Mouse (Mus musculus) right cerebral cortex, adult 2 months (tissue): ENCODE results near the gene Atf4.

Source experiments
- DNase-seq, 2 experiments: peaks; one replicate each; pipeline ENCODE4 v3.0.0; 2021 to 2022; ENCODE audit warnings: low spot score in 2 of 2

Gene Atf4

GRCm38 (mm10) chr15:80249672-80250071 is 5.3 kb upstream of the Atf4 start:
- DNase-seq: no peak

DNA sequence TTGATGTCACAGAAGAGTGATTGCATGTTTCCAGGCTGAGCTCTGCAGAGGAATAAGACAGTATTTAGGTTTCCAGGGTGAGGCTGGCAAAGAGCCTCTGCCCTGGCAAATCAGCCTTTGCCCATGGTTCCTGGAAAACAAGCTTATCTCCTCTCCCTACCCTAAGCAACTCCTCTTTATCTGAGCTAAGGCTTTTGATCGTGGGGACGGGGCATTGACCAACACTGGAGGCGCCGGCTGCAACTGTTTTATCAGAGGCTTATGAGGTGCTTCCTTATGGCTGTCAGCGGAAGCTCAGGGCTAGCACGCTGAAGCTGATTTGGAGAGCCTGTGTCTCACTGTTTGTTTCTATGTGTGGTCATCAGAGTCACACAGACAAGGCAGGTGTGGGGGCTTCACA is 4.4 kb upstream of the Atf4 start:
- DNase-seq: no peak

- DNase-seq: no peak
Measured at GRCm38 (mm10) chr15:80253530-80253929, 1.5 kb upstream of the Atf4 start.

DNA sequence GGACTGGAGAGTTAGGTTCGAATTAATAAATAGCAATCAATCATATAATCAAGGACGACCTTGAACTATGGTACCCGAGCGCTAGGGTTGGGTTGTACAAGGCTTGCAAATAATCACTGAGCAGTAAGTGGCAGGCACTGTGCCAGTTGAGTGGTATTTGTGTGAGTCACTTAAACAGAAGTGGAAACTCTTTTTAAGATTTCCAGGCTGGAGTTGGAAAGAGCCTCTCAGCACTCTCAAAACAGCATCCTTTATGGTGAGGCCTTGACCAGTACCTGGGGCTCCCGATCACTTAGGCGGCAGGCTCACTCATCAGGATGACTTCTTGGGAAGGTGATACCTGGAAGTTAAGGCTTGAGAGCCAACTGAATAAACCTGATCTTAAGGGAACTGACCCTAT is 777 bp upstream of the Atf4 start:
- peak in 1 of 2 experiments; percentile 47 for DNase-seq

DNA sequence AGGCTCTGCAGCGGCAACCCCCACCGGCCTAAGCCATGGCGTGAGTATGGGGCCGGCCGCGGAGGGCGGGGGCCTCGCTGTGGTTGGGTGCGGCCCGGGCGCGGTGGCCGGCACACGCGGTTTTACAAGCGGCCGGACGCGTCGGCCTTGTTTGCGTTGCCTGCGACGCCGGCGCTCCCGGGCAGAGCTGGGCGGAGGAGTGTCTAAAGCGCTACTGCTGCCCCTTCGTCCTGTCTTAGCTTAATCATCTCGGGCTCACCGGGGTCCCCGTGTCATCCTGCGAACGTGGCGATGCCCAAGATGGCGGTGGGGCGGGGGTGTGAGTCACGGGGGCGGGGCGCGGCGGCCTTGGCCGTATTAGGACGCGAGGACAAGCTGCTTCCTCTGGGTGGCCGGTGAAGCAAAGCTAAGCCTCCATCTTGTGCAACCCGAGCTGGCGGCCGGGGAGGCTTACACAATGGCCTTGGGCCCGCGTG is 700 bp downstream of the Atf4 start:
- peak in 1 of 2 experiments; percentile 63 for DNase-seq

GRCm38 (mm10) chr15:80256242-80256641 is 1.3 kb downstream of the Atf4 start:
- no peak for DNase-seq

DNA sequence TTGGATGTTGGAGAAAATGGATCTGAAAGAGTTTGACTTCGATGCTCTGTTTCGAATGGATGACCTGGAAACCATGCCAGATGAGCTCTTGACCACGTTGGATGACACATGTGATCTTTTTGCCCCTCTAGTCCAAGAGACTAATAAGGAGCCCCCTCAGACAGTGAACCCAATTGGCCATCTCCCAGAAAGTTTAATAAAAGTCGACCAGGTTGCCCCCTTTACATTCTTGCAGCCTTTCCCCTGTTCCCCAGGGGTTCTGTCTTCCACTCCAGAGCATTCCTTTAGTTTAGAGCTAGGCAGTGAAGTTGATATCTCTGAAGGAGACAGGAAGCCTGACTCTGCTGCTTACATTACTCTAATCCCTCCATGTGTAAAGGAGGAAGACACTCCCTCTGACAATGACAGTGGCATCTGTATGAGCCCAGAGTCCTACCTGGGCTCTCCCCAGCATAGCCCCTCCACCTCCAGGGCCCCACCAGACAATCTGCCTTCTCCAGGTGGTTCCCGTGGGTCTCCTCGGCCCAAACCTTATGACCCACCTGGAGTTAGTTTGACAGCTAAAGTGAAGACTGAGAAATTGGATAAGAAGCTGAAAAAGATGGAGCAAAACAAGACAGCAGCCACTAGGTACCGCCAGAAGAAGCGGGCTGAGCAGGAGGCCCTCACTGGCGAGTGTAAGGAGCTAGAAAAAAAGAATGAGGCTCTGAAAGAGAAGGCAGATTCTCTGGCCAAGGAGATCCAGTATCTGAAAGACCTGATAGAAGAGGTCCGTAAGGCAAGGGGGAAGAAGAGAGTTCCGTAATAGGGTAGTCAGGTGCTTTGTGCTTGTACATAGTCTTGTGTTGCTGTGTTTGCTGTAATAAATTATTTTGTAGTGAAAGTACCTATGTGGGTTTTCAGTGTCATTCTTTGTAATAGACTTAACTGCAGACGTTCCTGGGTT is 1.9 kb downstream of the Atf4 start:
- DNase-seq: no peak

GRCm38 (mm10) chr15:80257602-80258239 is 2.7 kb downstream of the Atf4 start:
- no peak for DNase-seq

DNA sequence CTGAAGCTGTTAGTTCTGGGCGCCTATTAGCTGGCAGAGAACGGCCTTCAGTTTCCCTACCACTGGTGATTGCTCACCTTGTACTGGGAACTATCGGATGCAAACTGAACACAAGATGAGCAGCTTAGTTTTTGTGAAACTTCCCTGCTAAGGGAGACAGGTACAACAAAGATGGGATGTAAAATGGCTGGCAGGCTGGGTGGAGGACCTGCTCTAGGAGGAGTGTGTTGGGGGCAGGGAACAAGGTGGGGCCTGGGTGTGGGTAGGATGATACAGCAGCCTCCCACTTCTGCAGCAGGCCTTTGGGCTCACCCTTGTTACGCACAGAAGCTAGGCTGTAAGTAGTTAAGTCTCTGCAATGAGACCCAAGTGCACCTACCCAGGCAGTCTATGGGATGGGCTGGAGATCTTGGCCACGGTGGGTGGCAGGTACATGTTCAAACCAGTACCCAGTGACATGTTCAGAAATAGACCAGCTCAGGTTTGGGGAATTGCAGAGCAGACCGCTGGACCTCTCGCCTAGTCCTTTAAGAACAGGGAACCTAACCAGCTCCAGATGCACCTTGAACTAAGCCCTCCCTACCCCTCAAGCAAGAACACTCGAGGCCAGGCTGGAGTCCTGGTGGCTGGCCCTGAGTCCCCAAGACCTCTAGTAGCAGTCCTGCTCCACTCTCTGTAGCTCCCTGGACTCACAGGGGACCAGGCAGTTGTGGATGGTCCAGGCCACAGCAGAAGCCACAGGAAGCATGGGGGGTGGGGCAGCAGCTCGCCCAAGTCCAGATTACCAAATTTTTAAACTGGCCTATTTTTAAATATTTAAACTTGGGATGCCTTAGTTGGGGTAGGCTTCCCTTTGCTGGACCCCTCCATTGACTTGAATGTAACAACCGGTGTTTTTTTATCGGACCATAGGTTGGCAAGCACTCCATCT is 3.5 kb downstream of the Atf4 start:
- peak in 1 of 2 experiments; percentile 34 for DNase-seq

DNA sequence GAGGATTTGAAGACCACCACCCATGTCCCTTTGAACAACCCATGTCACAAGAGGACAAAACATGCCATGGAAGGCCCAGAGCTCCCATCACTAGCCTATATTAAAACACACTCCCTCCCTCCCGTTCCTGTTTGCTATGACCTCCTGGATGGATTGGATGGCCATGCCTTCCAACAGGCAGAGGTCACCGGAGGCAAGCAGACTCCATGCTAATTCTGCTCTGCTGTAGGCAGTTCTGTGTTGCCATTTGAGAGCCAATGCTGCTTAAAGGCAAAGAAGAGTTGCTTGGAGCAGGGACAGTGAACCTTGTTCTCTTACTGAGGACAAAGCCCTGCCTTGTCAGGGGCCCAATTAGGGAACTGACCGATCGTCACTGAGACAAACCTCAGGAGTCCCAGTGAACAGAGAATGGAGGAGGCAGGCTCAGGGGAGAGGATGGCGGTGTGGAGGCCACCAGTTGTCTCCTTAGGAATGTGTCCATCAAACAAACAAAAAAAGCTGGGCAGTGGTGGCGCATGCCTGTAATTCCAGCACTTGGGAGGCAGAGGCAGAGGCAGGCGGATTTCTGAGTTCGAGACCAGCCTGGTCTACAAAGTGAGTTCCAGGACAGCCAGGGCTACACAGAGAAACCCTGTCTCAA is 4.5 kb downstream of the Atf4 start:
- DNase-seq: no peak

DNA sequence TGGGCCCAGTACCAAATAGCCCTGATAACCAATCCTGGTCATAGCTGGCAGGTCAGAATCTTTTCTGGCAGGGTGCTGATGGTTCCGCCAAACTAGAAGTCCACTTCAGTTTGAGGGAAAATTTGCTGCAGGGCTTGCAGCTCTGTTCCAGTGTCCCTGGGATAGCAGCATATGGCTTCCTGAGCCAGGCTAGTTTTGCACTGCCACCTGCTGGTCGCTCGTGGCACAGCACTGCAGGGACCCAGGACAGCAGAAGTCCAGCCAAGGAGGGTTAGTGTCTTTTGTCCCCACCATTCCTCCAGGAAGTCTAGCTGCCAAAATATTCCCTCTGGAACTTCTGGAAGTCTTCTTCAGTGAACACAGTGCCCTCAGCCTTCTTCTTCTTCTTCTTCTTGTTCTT is 5.7 kb downstream of the Atf4 start:
- DNase-seq: peak; percentile 86 to 89

- no peak for DNase-seq
Measured at GRCm38 (mm10) chr15:80261100-80261499, 6.1 kb downstream of the Atf4 start.

GRCm38 (mm10) chr15:80263610-80264575 is 8.9 kb downstream of the Atf4 start, which contains the start of gene Rps19bp1:
TSS of gene Rps19bp1 (minus strand) at chr15:80264315.
- peak; percentile 88 to 90 for DNase-seq

DNA sequence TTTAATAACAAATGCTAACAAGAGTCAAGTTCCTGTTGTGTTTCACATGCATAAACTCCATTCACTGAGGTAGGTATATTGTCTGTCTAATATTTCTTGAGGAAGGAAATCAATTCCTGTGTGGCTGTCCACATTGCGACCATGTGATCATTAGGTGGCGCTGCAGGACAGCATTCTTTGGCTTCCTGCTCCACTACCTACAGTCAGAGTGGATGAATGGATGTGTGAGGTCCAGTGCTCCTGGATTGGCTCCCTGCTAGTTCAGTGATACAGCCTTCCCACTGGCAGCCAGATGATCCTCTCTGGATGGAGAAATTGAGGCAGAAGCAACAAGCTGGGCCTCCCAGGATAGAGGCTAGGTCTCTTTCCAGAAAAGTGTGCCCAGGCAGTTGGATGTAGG is 11.3 kb downstream of the Atf4 start:
- DNase-seq: peak; percentile 90 to 93

- no peak for DNase-seq
Measured at GRCm38 (mm10) chr15:80271858-80272396, 16.9 kb downstream of the Atf4 start.

DNA sequence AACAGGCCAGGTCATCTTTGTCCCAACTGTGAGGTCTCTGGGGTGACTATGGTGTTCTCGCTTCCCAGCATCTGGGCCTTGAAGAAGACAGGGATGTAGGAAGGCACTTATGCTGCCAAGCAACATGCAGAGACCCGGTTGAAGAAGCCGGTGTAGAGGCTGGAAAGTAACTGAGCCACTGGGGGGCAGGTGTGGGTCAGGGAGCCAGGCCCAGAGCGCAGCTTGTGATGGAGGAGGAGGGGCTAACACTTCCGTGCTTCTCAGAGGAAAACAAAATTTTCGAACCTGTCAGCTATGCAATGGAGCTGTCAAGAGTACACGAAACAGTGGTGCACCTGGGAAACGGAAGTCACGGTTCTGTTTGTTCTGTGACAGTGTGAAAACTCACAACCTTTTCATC is 22.1 kb downstream of the Atf4 start:
- no peak for DNase-seq

DNA sequence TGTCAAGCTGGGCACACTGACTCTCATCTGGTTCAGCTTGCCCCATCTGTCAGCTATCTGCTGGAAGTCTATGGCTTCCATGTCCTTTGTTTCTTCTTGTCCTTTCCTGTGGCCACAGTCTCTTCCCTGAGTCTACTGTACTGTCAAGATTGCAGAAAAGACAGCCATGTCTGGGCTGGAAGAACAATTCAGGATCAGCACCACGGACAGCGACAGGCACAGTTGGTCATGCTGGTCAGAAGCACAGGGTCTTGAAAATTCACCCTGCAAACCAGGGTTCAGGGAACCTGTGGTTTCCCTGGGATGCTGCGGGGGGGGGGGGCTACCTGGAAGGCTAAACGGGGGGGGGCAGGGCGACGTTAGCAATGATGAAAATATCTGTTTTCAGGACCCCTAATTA is 22.6 kb downstream of the Atf4 start:
- DNase-seq: no peak

DNA sequence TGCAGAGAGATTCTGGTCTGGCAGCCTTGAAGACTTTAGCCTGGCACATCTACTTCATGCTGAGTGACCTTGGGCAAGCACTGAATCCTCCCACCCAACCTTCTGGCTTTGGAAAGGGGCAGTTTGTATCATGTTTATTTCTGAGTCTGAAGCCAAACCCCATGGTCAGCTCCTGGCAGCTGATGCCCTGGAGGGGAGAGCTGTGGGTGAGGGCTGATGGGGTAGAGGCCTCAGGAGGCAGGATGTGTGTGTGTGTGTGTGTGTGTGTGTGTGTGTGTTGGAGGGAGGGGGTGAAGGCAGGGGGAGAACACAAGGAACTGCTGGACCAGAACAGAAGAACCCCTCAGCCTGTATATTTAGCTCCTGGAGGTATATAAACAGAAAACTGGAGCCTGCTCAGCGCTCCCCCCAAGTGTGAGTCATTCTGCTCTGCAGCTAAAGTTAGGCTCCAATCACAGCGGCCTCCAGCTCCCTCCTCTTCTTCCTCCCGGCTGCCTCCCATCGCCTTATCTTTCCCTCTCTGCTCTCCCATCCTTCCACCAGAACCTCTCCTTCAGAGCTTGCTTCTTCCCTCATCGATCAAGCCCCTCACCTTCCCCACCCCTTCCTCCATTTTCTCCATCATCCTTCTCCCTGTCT is 23.3 kb downstream of the Atf4 start:
- peak; percentile 78 for DNase-seq

- DNase-seq: peak in 1 of 2 experiments; percentile 35
Measured at GRCm38 (mm10) chr15:80279053-80279452, 24.1 kb downstream of the Atf4 start.
